Mouse (Mus musculus) liver, embryonic 14.5 days (tissue): ENCODE data around the gene 2310034C09Rik. TPM values are rescaled to one million over a fixed set of nuclear protein-coding genes. Genes with fewer than 3 reads are reported as not detected.

Source experiments
- ATAC-seq: fragments of 200-750 bp; cut with Nextera tagmentation; 2 replicates; pipeline ENCODE4 v1.8.0; 2017; ENCODE audit warnings: moderate number of reproducible peaks, mild to moderate bottlenecking, moderate library complexity; ENCODE audit not compliant: insufficient read depth
- DNase-seq, 3 experiments: peaks; one replicate each; pipeline ENCODE4 v3.0.0-alpha.2; 2012 to 2013; ENCODE audit warnings: low read depth in 3 of 3, low spot score in 3 of 3
- H3K27ac ChIP-seq: fragments of 300-500 bp; sonication (generic); 2 replicates; pipeline ENCODE4 v1.5.1; 2014; ENCODE audit warnings: moderate library complexity, mild to moderate bottlenecking, control low read depth, inconsistent platforms
- H3K27me3 ChIP-seq: fragments of 300-500 bp; sonication (generic); 2 replicates; pipeline ENCODE4 v1.6.1; 2014; ENCODE audit warnings: mild to moderate bottlenecking, low read length, moderate library complexity; ENCODE audit not compliant: control insufficient read depth, insufficient read depth
- H3K36me3 ChIP-seq: fragments of 300-500 bp; sonication (generic); replicated peaks from 2 replicates; pipeline ENCODE4 v1.6.1; 2014; ENCODE audit warnings: low read depth; ENCODE audit not compliant: control insufficient read depth, insufficient read depth
- H3K4me1 ChIP-seq, 2 experiments: fragments of 200-500 bp in 1 of 2; fragments of 300-500 bp in 1 of 2; sonication (generic) in 1 of 2; replicated peaks; 2 replicates each; pipeline ENCODE4 v1.6.1; 2012 to 2014; ENCODE audit warnings: antibody characterized with exemption in 1 of 2, inconsistent platforms in 1 of 2, low read length in 1 of 2; ENCODE audit not compliant: control insufficient read depth in 2 of 2, insufficient read depth in 2 of 2
- H3K4me2 ChIP-seq: fragments of 300-500 bp; sonication (generic); 2 replicates; pipeline ENCODE4 v1.6.1; 2014; ENCODE audit warnings: low read depth, mild to moderate bottlenecking, control low read depth, moderate library complexity
- H3K4me3 ChIP-seq, 2 experiments: fragments of 200-500 bp in 1 of 2; fragments of 300-500 bp in 1 of 2; sonication (generic) in 1 of 2; 2 replicates each; pipeline ENCODE4 v1.5.1; 2012 to 2014; ENCODE audit warnings: low read depth in 2 of 2, low read length in 2 of 2, mild to moderate bottlenecking in 2 of 2, control low read depth in 1 of 2, inconsistent platforms in 1 of 2, moderate library complexity in 1 of 2; ENCODE audit not compliant: insufficient read depth in 1 of 2
- H3K9ac ChIP-seq: fragments of 300-500 bp; sonication (generic); replicated peaks from 2 replicates; pipeline ENCODE4 v1.6.1; 2014; ENCODE audit warnings: mild to moderate bottlenecking, control low read depth, moderate library complexity
- H3K9me3 ChIP-seq: fragments of 300-500 bp; sonication (generic); 2 replicates; pipeline ENCODE4 v1.6.1; 2016; ENCODE audit warnings: low read length, mixed read lengths; ENCODE audit not compliant: control insufficient read depth
- CTCF ChIP-seq: IDR thresholded peaks from 2 replicates; pipeline ENCODE4 v1.5.1; 2016; ENCODE audit warnings: antibody characterized with exemption, low read depth, control low read depth
- EP300 ChIP-seq: IDR thresholded peaks from 2 replicates; pipeline ENCODE4 v1.6.1; 2016; ENCODE audit warnings: antibody characterized with exemption, low read depth
- WGBS: fragments of 180-500 bp; shearing (Covaris S2); extraction: QIAGEN DNeasy Blood & Tissue Kit; methylation state at CpG from one replicate; pipeline ENCODE4 v1.1.7; 2014; ENCODE audit not compliant: insufficient replicate concordance; 5-methylcytosine and 5-hydroxymethylcytosine counted together
- polyA plus RNA-seq, 2 experiments: library from polyadenylated mRNA; depleted of rRNA in 1 of 2; stranded (reverse) in 1 of 2; unstranded in 1 of 2; fragments of >200 nt; fragmentation: Nextera tagmentation in 1 of 2; extraction: Ambion mirVana in 1 of 2; gene quantifications; 2 replicates each; pipeline versions ENCODE4 v1.2.1 to v1.2.3; 2012 to 2014

2310034C09Rik gene
- polyA plus RNA-seq, 2 experiments, result not detected

DNA sequence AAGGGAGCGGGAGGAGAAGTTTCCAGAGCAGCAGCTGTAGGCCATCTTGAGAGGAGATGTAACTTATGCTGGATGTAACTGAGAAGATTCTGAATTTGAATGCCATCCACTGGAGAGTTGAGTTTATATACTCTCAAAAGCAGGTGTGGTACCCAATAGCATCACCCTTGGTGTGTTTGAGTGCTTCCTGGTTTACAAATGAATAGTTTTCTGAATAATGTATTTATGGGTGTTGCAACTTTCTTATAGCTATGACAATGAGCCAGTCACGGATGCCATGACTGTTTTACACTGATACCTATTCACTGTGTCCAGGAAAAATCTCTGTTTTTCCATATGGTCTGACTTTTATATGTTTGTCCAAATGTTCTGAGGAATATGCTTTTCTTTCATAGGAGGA is 15.5 kb downstream of the 2310034C09Rik start, which contains the start of gene 2310057N15Rik:
Gene 2310057N15Rik (minus strand): TSS at position 101 of the 400 bp plus-strand sequence.
- ATAC-seq (no peak), DNase-seq (no peak)
- H3K36me3 ChIP-seq, result no peaks in the 10 kb centered on the region
- no peak within 1 kb of the TSS for H3K4me2 ChIP-seq
- H3K4me3 ChIP-seq, result no peak within 1 kb of the TSS
- TF ChIP-seq CTCF, result no peak
- no peak for TF ChIP-seq EP300
- H3K4me1 ChIP-seq, result no peaks in the 10 kb centered on the region
- no peaks in the 10 kb centered on the region for H3K27me3 ChIP-seq
- no peak within 1 kb of the TSS for H3K27ac ChIP-seq
- WGBS, result 40% methylated on average over 2 of the region's 2 CpGs
- H3K9ac ChIP-seq, result no peak within 1 kb of the TSS
- no peaks in the 10 kb centered on the region for H3K9me3 ChIP-seq

DNA sequence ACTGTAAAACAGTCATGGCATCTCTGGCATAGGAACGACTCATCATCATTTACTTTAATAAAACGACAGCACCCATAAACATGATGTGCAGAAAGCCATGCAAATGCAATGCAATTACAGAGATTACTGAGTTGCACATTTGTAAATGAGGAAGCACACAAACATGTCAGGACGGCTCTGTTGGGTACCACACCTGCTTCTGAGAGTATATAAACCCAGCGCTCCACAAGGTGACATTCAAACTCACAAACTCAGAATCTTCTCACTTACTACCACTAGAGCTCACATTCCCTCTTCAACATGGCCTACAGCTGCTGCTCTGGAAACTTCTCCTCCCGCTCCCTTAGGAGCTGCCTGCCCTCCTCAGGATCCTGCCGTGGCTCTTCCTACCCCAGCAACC is 18.9 kb downstream of the 2310034C09Rik start, which contains the start of gene Gm5965:
Gene Gm5965 (plus strand): TSS at position 301 of the 400 bp plus-strand sequence.
- H3K27ac ChIP-seq, result no peak within 1 kb of the TSS
- H3K4me3 ChIP-seq, result no peak within 1 kb of the TSS
- no peaks in the 10 kb centered on the region for H3K27me3 ChIP-seq
- DNase-seq (no peak), ATAC-seq (no peak)
- TF ChIP-seq CTCF (no peak), EP300 (no peak)
- H3K4me2 ChIP-seq, result no peak within 1 kb of the TSS
- no peaks in the 10 kb centered on the region for H3K36me3 ChIP-seq
- H3K9ac ChIP-seq, result no peak within 1 kb of the TSS
- 52% methylated on average over 5 of the region's 6 CpGs for WGBS
- H3K9me3 ChIP-seq, result no peaks in the 10 kb centered on the region
- no peaks in the 10 kb centered on the region for H3K4me1 ChIP-seq

DNA sequence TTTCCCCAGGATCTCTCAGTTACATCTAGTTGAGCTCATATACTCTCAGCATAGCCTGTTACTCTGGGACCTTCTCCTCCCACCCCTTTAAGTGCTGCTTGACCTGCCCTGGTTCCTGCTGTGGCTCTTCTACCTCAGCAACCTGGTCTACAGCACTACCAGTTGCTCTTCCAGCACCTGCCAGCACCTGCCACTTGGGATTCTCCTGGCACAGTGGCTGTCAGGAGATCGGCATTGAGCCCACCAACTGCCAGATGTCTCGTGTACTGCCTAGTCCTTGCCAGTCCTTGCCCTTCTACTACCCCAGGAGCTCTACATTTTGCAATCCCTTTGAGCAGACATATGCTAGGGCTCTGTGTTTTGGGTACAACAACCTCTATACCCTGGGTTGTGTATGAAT is 28.1 kb downstream of the 2310034C09Rik start:
- H3K27ac ChIP-seq, result no peak overlapping the region
- 55% methylated on average over 2 of the region's 2 CpGs for WGBS
- TF ChIP-seq EP300, result no peak
- no peak for TF ChIP-seq CTCF

More for the DNA sequence above, 28.1 kb downstream of the 2310034C09Rik start:
- Histone ChIP-seq H3K9ac (no peak overlapping the region), H3K4me1 (no peaks in the 10 kb centered on the region), H3K27me3 (no peaks in the 10 kb centered on the region), H3K36me3 (no peaks in the 10 kb centered on the region), H3K9me3 (no peaks in the 10 kb centered on the region), H3K4me3 (no peak overlapping the region), H3K4me2 (no peak overlapping the region)
- ATAC-seq (no peak), DNase-seq (no peak)

Other genes with a start within 250 kb of the 2310034C09Rik start
- 0.02 and 0.15 TPM in 2 replicates for gene Cldn8, start 195.7 kb upstream of the 2310034C09Rik start, polyA plus RNA-seq (2012; rRNA removed)
- 0.05 and 0.06 TPM in 2 replicates for gene Cldn8, start 195.7 kb upstream of the 2310034C09Rik start, polyA plus RNA-seq (2014; fragmentation: Nextera tagmentation; extraction: Ambion mirVana)
- not detected in 2 replicates for gene Krtap24-1, start 146.6 kb upstream of the 2310034C09Rik start, polyA plus RNA-seq (2012; rRNA removed)
- not detected in 2 replicates for gene Krtap24-1, start 146.6 kb upstream of the 2310034C09Rik start, polyA plus RNA-seq (2014; fragmentation: Nextera tagmentation; extraction: Ambion mirVana)
- gene 2310079G19Rik, start 131.2 kb upstream of the 2310034C09Rik start, polyA plus RNA-seq (2012; rRNA removed), result not detected in 2 replicates
- gene 2310079G19Rik, start 131.2 kb upstream of the 2310034C09Rik start, polyA plus RNA-seq (2014; fragmentation: Nextera tagmentation; extraction: Ambion mirVana), result not detected in 2 replicates
- gene Krtap26-1, start 111.1 kb upstream of the 2310034C09Rik start, polyA plus RNA-seq (2012; rRNA removed), result not detected in 2 replicates
- not detected in 2 replicates for gene Krtap26-1, start 111.1 kb upstream of the 2310034C09Rik start, polyA plus RNA-seq (2014; fragmentation: Nextera tagmentation; extraction: Ambion mirVana)
- gene Krtap27-1, start 87.2 kb upstream of the 2310034C09Rik start, polyA plus RNA-seq (2012; rRNA removed), result not detected in 2 replicates
- not detected in 2 replicates for gene Krtap27-1, start 87.2 kb upstream of the 2310034C09Rik start, polyA plus RNA-seq (2014; fragmentation: Nextera tagmentation; extraction: Ambion mirVana)
- gene 2310061N02Rik, start 50.9 kb upstream of the 2310034C09Rik start, polyA plus RNA-seq (2012; rRNA removed), result not detected in 2 replicates
- gene 2310061N02Rik, start 50.9 kb upstream of the 2310034C09Rik start, polyA plus RNA-seq (2014; fragmentation: Nextera tagmentation; extraction: Ambion mirVana), result not detected in 2 replicates
- gene Krtap13-1, start 30.0 kb upstream of the 2310034C09Rik start, polyA plus RNA-seq (2012; rRNA removed), result not detected in 2 replicates
- not detected in 2 replicates for gene Krtap13-1, start 30.0 kb upstream of the 2310034C09Rik start, polyA plus RNA-seq (2014; fragmentation: Nextera tagmentation; extraction: Ambion mirVana)
- gene Krtap13, start 7.2 kb upstream of the 2310034C09Rik start, polyA plus RNA-seq (2012; rRNA removed), result not detected in 2 replicates
- not detected in 2 replicates for gene Krtap13, start 7.2 kb upstream of the 2310034C09Rik start, polyA plus RNA-seq (2014; fragmentation: Nextera tagmentation; extraction: Ambion mirVana)
- gene 2310057N15Rik, start 15.4 kb downstream of the 2310034C09Rik start, polyA plus RNA-seq (2012; rRNA removed), result not detected in 2 replicates
- not detected in 2 replicates for gene 2310057N15Rik, start 15.4 kb downstream of the 2310034C09Rik start, polyA plus RNA-seq (2014; fragmentation: Nextera tagmentation; extraction: Ambion mirVana)
- gene Gm5965, start 19.0 kb downstream of the 2310034C09Rik start, polyA plus RNA-seq (2012; rRNA removed), result not detected in 2 replicates
- gene Gm5965, start 19.0 kb downstream of the 2310034C09Rik start, polyA plus RNA-seq (2014; fragmentation: Nextera tagmentation; extraction: Ambion mirVana), result not detected in 2 replicates
- gene Gm20741, start 53.4 kb downstream of the 2310034C09Rik start, polyA plus RNA-seq (2012; rRNA removed), result not detected in 2 replicates
- not detected in 2 replicates for gene Gm20741, start 53.4 kb downstream of the 2310034C09Rik start, polyA plus RNA-seq (2014; fragmentation: Nextera tagmentation; extraction: Ambion mirVana)
- not detected in 2 replicates for gene Krtap15, start 61.4 kb downstream of the 2310034C09Rik start, polyA plus RNA-seq (2012; rRNA removed)
- not detected in 2 replicates for gene Krtap15, start 61.4 kb downstream of the 2310034C09Rik start, polyA plus RNA-seq (2014; fragmentation: Nextera tagmentation; extraction: Ambion mirVana)
- gene Krtap14, start 67.3 kb downstream of the 2310034C09Rik start, polyA plus RNA-seq (2012; rRNA removed), result not detected in 2 replicates
- gene Krtap14, start 67.3 kb downstream of the 2310034C09Rik start, polyA plus RNA-seq (2014; fragmentation: Nextera tagmentation; extraction: Ambion mirVana), result not detected in 2 replicates
- not detected in 2 replicates for gene Krtap19-1, start 110.6 kb downstream of the 2310034C09Rik start, polyA plus RNA-seq (2012; rRNA removed)
- gene Krtap19-1, start 110.6 kb downstream of the 2310034C09Rik start, polyA plus RNA-seq (2014; fragmentation: Nextera tagmentation; extraction: Ambion mirVana), result not detected in 2 replicates
- gene Krtap19-2, start 115.4 kb downstream of the 2310034C09Rik start, polyA plus RNA-seq (2012; rRNA removed), result not detected in 2 replicates
- gene Krtap19-2, start 115.4 kb downstream of the 2310034C09Rik start, polyA plus RNA-seq (2014; fragmentation: Nextera tagmentation; extraction: Ambion mirVana), result not detected in 2 replicates
- not detected in 2 replicates for gene Krtap19-3, start 119.2 kb downstream of the 2310034C09Rik start, polyA plus RNA-seq (2012; rRNA removed)
- not detected in 2 replicates for gene Krtap19-3, start 119.2 kb downstream of the 2310034C09Rik start, polyA plus RNA-seq (2014; fragmentation: Nextera tagmentation; extraction: Ambion mirVana)
- gene Krtap19-4, start 126.2 kb downstream of the 2310034C09Rik start, polyA plus RNA-seq (2012; rRNA removed), result not detected in 2 replicates
- gene Krtap19-4, start 126.2 kb downstream of the 2310034C09Rik start, polyA plus RNA-seq (2014; fragmentation: Nextera tagmentation; extraction: Ambion mirVana), result not detected in 2 replicates
- gene Krtap19-5, start 137.6 kb downstream of the 2310034C09Rik start, polyA plus RNA-seq (2012; rRNA removed), result not detected in 2 replicates
- gene Krtap19-5, start 137.6 kb downstream of the 2310034C09Rik start, polyA plus RNA-seq (2014; fragmentation: Nextera tagmentation; extraction: Ambion mirVana), result not detected in 2 replicates
- not detected in 2 replicates for gene Krtap19-9b, start 173.4 kb downstream of the 2310034C09Rik start, polyA plus RNA-seq (2012; rRNA removed)
- not detected in 2 replicates for gene Krtap19-9b, start 173.4 kb downstream of the 2310034C09Rik start, polyA plus RNA-seq (2014; fragmentation: Nextera tagmentation; extraction: Ambion mirVana)
- gene Krtap16-3, start 204.0 kb downstream of the 2310034C09Rik start, polyA plus RNA-seq (2012; rRNA removed), result not detected in 2 replicates
- not detected in 2 replicates for gene Krtap16-3, start 204.0 kb downstream of the 2310034C09Rik start, polyA plus RNA-seq (2014; fragmentation: Nextera tagmentation; extraction: Ambion mirVana)